Mouse (Mus musculus) heart, adult 18-20 months (tissue): ENCODE measurements around the gene Creb5. TPM values are rescaled to one million over a fixed set of nuclear protein-coding genes. Genes with fewer than 3 reads are reported as not detected.

ENCODE experiments used
- DNase-seq, 2 experiments: peaks; one replicate each; pipeline ENCODE4 v3.0.0; 2021 to 2022; ENCODE audit warnings: mixed read lengths in 1 of 2
- long read RNA-seq, 2 experiments: library from polyadenylated mRNA; stranded (forward); transcript quantifications; one replicate each; pipeline ENCODE4 v2.0.0; 2021
- total RNA-seq, 2 experiments: library from RNA; stranded (reverse); gene quantifications; 2 replicates each; pipeline ENCODE4 v1.2.3; 2021

Creb5 gene
- total RNA-seq = 1 to 10 TPM; 5.6 to 6.8 TPM
- long read RNA-seq, experiment 1, partial matches to known transcripts = 0 of 5 reads
- long read RNA-seq, experiment 1, other reads (novel, unspliced or antisense) = 5 of 5 reads
- long read RNA-seq, experiment 2, full-length matches to known transcripts = 1 of 3 reads
- long read RNA-seq, experiment 2, partial matches to known transcripts = 0 of 3 reads
- long read RNA-seq, experiment 2, other reads (novel, unspliced or antisense) = 2 of 3 reads

DNA sequence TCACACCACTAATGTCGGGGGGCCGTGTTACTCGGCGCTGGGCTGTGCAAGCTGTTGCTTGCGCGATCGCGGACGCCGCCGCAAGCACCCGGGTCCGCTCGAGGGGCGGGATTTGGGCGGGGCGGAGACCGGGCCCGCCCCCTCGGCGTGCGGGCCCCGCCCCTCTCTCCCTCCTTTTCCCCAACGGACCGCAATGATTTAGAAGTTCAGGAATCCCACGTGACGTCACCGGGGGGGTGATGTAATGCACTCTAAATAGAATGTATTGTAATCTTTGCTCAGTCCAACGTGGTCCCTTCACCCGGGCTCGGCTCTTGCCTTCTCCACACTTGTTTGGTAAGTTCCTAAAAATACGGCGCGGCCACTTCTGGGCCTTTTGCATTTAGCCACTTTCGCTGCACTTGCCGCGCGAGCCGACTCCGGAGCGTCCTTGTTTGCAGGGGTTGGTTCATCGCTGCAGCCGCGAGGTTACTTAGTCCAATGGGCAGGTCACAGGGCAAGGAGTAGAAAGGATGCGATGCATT is at the start of gene Creb5:
Gene Creb5 (plus strand): TSS at position 233 of the 524 bp plus-strand sequence.
- DNase-seq = peak; percentile 96 to 99

DNA sequence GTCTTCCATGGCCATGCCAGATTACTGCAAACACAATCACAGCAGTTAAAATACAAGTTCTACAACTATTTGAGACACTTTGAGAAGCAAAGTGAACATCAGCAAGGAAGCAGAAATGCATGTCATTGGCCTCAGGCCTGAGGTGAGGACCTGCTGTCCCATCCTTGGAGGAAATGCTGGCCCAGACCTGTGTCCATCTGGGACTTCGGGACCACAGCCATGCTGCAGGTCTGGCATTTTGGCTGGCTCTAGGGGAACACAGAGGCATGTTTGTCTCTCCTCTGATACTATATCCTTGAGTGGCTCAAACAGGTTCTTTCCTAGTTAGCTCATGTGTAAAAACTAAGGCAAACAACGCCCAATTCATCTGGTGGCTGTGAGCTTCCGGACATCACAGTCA is 27.2 kb upstream of the Creb5 start:
- no peak for DNase-seq

DNA sequence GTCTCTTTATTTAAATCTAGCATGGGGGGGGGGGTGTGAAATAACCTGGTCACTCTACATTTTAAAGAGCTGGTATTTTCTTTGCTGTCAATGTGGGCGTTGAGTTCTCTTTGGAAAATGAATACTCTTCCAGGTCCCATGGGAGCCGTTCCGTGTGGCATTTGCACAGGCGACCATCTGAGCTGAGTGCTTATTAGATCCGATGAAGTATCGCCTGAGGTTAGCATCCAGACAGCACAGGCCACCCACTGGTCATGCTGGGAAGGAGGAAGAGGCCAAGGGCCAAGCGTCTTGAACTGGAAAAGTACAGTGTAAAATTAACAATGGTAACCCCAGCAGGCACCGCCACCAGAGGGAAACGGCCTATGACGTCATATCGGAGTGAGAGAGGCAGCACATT is 24.7 kb upstream of the Creb5 start:
- no peak for DNase-seq

DNA sequence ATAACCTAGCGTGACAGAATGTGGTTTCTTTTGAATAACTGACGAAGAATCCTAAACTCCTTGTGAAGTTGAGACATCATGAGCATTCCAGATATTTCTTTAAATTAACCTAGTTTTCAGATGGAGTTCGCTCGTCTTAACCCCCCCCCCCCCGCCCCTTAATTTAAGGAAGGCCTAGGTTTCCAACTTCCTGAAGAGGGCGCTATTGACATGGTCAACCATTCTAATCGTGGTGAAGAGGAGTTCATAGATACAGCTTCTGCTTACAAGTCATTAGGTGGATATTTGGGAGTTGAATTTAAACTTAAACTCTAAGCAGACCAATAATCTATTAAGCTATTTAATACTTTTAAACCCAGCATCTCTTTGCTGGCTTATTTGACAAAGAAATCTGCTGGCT is 20.0 kb upstream of the Creb5 start:
- peak; percentile 27 to 66 for DNase-seq

DNA sequence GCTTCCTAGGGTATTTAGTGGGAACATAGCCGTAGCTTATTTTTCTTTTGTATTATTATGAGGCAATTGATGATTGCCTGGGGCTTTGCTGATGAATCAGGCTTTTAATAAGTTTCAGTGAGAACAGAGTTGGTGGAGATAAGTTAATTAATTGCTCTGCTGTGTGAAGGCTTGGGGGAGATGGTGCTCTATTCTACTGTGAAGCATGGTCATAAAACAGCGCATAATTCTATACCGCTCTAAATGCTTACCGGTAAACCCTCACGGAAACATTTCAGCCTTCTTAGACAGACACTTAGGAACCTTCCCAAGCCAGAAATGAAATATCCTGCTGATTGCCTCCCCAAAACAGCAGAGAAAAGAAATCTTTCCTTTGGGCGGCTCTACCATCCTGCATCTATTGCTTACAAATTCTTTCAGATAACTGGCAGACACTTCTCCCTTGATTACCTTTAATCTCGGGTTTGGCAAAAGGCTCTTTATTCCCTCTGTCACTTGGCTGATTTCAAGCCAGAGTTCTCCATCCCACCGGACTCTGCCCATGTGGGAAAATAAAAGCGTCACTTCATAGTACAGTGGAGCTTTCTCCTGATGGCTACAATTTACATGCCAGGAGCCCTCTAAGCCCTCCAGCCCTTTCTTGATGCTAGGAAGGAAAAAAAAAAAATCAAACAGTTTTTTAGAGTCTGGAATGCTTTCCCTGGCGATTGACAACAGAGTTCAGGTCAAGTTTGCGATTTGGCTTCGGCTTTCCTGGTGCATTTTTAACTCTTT is 19.2 kb upstream of the Creb5 start:
- no peak for DNase-seq

DNA sequence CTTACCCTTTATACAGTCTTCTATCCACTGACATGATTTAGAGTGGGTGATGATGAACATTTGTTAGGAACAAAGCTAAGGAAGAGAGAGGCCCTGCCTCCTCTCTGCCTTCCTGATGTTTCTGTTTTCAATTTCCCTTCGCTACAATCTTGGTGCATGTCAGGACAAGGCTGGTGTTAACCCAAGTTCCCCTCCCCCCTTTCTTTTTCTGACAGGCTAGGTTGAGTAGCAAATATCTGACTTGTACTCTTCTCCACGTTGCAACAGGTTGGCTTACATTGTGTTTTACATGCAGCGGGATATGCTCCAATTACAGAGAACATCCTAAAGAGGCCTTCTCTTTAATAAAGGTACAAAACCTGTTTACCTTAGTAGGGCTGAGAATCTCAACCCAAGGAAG is 15.9 kb upstream of the Creb5 start:
- no peak for DNase-seq

DNA sequence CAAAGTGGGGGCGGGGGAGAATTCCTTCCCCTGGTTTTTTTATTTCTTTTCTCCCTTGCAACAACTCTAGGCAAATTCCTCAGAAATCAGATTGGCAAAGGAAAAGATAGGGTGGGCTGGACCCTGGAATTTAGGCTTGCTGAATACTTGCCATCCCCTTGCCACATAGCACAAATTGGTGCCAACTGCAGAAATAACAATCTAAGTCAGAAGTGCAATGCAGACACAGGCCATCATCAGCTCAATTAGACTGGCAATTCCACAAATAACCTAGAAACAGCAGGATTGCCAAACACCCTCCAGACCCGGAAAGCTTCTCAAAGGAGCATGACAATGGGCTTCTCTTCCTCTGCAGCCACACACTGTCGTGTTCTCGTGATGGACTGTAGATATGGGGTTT is 15.4 kb upstream of the Creb5 start:
- no peak for DNase-seq

DNA sequence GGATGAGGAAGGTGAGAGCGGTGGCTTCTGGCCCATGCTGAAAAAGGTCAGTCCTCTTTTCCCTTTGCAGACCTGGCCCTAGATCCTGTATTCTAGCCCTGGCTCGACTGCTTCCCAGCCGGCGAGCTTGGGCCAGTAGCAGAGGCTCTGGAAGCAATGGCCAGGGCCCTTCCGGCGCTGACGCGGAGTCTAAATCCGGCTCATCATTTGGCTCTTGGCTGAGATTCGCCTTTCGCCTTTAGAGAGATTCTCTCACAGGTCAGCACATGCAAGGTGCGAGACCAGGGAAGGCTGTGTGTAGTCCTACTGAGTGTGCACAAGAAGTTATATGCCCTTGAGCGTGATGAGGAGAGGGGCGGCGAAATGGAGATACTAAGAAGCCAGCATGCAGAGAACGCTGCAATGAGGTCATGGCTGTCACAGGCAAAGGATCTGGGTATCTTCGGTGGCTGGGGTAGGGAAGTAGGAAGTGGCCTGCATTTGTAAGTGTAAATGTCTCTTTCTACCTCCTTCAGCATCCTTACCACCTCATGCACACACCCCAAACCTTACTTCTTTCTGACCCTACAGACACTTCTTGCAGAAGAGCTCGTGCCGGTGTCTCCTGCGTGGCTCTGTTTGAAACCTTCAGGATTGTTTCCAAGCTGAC is 557 bp upstream of the Creb5 start:
- peak; percentile 80 to 81 for DNase-seq

DNA sequence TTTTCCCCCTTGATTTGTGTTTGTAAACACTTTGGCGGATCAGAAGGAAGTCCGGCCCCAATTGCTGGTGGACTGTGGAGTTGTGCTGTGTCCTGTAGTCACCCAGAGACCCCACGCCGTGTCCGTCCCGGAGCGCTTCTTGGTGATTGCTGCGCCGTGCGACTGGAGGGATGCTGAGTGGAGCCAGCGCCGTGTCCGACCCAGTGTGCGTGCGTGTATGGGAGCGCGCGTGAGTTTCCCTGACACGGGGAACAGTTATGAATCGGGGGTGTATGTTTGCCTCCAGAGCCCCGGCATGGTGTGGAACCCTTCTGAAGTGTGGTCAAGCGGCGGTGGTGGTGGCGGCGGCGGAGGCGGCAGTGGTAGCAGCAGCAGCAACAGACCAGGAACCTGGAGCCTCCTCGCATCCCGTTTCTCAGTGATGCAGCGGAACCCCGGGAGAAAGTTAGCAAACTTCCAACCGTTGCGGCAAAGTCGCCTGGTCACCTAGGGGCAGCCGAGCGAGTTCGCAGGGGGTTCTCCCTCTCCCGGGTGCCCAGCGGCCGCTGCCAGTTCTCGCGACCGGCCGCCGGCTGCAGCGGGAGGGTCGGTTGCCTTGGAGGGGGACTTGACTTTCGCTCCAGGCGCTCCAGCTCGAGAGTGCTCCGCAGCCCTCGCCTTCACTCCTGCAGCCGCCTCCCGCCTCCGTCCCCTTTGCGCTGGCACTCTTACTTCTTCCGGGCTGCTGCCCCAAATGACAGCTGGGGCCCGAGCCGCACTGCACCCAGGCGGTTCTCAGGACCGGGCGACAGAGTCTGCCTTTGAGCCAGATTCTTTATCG is 702 bp downstream of the Creb5 start:
- DNase-seq = peak; percentile 70 to 76

DNA sequence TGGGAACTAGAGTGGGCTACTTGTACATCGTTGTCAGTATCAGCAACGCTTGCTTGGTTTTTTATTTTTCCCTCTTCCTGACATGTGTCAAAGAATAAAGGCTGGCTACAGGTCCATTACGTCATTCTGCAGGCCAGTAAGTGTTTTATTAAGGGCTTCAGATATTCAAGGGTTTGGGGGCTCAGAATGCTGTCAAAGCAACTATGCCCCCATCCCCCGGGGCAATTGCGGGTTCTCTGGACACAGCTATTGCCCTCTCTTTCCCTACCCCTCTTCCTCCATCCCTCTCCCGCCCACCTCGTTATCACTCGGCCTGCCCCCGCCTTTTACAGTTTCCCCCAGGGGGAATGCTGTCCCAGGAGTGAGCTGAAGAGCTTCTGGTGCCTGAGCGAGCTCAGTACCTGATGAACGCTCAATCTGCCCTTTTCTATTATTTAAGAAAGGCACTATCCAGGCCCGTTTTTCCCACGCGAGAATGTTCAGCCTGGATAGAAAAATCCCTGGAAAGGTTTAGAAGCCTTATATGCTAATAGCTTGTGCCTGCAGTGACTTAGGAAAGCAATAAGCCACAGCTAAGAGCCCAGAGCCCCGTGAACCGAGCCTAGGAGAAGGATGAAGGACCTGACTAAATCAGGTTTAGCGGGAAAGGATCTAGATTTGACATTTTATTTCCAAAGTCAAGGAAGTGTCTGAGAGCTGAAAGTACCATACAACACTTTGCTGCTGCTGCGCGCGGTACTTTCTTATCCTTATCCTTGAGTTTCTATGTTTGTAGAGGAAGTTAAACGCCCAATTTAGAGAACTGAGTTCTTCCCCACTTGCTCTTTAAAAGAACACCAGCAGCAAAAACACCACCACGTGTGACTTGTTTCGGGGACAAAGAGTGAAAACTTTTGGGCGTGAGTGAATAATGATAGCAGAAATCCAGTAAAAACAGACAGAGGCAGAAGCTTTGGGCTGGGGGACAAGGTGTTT is 1.8 kb downstream of the Creb5 start:
- peak; percentile 22 to 50 for DNase-seq

DNA sequence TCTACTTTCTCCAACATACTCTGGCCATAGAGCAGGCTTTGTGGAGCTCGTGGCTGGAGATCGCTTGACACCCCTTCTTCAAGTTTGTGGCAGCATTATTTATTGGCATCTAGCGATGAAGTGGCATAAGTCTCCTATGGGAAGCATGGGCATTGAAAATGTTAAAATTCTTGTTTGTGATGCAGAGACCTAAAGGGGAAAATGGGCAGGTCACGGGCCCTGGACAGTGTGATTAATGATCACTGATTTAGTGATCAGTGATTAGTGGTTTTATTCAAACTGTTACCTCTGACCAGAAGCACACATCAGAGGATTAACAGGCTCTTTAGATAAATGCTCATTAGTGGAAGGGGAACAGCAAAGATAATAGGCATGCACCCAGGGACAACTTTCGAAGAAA is 2.6 kb downstream of the Creb5 start:
- DNase-seq = peak in 1 of 2 experiments; percentile 26

DNA sequence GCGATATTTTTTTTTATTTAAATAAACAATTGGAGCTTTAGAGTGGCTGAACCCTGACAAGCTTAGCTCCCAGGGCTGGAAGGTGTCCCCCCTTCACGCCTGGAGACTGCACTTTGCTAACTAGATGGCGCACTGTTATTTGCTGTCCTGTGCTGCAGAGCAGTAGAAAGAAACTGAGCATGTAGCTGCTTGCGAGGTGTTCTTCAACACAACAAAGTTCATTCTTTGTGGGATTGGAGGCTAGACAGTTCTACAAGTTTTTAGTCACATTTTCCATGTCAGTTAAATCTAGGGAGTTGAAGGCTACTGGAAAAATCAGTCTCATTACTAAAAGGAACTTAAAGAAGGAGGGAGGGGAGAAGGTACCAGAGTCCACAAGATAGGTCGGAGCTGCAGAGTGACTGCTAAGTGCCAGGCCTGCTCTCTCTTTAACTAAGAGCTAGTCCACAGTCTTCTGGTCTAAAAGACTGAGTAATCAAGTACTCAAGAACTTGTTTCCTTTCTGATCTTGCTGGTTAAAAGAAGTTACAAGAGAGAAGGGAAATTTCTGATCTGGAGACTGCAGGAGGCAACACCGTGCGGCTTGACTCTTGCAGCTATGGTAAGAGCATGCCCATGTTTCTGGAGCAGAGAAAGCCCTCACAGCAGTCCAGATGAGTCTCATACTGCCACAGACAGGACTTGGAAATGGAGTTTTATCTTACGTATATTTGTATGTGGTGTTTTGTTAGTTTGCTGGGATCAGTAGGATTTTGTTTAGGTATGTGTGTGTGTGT is 3.3 kb downstream of the Creb5 start:
- peak; percentile 26 to 28 for DNase-seq

DNA sequence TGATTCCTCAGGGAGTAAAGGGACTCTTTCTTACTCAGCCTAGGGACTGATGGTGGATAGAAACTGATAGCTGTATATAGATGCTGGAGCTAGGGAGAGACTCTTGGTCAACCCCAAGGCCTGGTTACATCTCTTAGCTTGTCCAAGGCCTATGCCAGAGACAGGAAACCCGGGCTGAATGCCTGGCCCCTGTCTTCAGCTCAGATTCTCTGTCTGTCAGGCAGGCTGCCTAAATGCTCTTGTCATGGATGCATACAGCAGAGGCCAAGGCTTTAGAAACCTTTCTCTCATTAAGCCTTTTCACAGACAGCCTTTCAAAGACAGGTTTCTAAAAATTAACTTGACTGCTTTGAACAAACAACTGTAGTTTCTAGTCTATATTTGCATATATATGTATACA is 5.9 kb downstream of the Creb5 start:
- no peak for DNase-seq

DNA sequence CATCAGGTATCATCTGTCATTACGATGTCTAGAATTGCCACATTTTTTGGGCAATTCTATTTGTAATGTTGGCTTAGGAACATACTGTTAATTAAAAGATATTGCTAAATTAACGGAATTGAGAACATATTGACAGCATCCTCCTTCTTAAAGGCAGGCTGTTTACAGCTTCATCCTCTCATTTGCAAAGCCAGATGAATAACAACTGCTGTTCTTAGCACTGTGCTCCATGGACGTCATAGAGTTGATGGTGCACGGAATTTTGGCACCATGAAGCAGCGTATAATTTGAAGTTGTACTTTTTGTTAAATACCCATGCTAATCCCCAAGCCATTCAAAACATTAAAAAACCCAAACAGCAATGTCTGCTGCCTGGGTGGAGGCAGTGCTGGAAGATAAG is 10.8 kb downstream of the Creb5 start:
- no peak for DNase-seq

DNA sequence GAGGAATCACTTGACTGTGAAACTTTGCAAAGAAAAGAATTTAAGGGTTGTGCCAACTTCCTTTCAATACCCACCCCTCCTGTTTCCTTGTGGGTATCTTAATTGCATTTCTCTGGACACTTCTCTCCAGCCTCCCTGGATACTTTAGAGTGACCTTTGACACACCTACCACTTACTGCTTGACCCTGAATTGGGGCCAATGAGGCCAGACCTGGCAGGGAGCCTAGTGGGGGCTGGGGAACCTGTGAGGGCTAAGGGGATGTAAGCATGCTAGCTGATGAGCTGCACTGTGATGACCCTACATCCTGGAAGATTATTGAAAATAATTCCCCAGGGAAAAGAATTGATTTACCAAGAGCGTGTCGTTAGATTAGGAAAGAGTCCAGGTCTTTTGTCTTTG is 17.1 kb downstream of the Creb5 start:
- DNase-seq = no peak

DNA sequence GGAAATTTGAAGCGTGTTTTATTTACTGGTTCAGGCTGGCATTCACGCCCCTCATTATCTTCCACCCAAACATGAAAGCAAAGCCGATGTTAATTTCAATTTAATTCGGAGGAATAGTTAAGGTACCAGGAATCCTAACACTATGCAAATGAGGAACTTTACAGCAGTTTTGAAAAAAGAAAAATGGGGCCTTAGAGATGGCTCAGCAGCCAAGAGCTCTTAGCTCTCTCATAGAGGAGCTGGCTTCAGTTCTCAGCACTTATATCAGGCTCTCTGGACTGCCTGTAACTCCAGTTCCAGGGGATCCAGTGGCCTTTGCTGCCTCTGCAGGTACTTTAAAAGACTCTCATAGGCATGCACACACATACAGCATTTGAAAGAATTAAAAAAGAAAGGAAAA is 19.1 kb downstream of the Creb5 start:
- DNase-seq = no peak

DNA sequence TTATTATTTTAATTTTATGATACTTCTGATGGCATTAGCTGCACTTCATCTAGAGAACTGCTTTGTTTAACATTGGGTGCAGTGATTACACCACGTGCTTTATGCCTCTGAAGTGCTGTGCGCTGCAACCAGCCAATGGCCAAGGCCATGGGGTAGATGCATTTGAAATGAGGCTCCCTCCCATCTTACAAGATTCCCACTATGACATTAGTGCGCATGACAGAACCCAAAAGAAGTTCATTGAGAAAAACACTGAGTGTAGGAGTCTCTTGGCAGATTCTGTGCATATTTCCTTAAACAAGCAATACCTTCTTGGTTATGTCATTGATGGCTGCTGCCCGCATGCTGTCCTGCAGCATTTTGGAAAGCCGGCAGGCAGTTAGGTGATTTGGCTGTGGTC is 19.6 kb downstream of the Creb5 start:
- DNase-seq = no peak

DNA sequence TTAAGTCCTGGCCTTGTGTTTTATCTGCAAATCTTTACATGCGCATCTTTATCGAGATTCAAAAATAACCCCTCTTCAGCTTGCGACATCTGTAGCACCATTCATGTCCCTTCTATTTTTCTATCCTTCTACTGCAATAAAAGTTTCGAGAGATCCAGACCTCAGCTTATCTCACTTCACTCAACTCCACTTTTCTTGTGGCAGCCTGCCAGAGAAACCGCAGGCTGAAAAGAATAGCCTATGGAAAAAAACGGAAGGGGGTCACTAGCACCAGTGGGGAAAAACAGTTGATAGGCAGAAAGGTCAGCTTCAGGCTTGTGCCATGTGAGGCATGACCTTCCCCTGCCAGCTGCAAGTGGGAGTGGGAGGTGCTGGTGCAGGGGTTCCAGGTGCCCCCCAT is 21.6 kb downstream of the Creb5 start:
- DNase-seq = no peak

DNA sequence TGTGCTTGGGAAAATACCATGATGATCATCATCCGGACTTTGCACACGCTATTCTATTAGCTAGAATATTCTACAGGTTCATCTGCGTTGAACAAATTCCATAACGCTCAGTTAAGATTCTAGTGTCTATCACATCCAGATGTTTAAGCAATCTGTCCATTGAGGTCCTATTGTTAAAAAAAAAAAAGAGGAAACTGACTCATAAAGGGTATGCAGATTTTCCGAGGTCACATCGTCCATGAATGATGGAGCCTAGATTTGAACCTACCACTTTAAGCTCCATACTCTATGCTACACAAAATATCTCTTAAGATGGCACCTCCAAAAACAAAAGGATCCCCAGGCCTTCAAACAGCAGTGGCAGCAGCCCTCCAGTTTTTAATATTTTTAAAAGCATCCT is 26.5 kb downstream of the Creb5 start:
- no peak for DNase-seq

DNA sequence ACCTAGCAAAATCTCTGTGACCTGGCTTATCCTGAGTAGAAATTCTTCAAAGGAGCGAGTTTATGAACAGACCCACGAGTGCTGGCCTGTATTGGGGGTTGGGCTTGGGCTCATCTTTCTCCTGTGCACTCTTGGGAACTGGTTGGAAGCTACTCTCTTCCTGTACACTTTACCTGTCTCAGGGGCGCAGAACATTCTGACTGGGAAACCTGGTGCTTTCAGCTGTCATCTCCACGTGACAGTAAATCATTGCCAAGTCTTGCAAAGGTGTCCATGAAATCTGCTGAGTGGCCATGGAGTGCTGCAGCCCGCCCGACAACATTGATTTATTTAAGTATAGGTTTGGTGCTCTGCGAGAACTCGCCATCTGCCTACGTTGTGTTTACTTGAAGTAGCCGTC is 27.1 kb downstream of the Creb5 start:
- no peak for DNase-seq
